Mouse (Mus musculus) embryo, embryonic 11.5 days (tissue): Measurements from ENCODE around the gene Map2k1.
A peak's percentile ranks its signal among the peaks of the same experiment; 100 is the strongest.
"Not testable (repeated sequence)": the region's sequence is repeated elsewhere in the genome, so short reads cannot be mapped to it uniquely, and the experiment has no call there.

Experiments used
- DNase-seq: peaks from one replicate; pipeline ENCODE4 v3.0.0-alpha.2; 2012; ENCODE audit warnings: low read depth, low spot score

The Map2k1 gene

GRCm38 (mm10) chr9:64214452-64214851 is 39.0 kb downstream of the Map2k1 start:
- DNase-seq = no peak

DNA sequence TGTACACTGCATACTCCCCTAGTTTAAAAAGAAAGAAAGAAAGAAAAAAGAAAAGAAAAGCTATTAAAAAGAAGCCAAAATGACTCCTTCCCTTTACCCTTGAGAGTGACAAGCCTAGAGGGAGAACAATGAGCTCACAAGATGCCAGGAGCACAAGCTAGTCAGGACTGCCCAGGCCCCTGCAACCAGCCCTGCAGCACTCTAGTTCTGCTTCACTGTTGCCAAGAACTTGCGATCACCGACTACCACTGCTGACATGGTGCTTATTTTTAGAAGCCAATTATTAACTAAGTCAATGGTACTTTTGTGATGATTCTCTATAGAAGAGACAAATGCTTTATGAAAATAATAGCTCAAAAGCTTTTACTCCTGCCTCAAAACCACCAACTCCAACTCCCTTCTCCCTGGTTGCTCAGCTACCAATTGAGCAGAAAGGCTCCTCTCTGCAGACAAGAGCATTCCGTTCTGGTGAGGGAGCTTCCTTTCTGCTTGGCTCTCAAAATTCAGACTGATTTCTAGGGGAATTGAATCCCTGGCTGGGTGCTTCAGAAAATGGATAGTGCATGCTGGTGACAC is 45.8 kb downstream of the Map2k1 start:
- no peak for DNase-seq

GRCm38 (mm10) chr9:64202866-64203265 is 50.6 kb downstream of the Map2k1 start:
- no peak for DNase-seq

- DNase-seq = no peak
Measured at GRCm38 (mm10) chr9:64202331-64202730, 51.1 kb downstream of the Map2k1 start.

DNA sequence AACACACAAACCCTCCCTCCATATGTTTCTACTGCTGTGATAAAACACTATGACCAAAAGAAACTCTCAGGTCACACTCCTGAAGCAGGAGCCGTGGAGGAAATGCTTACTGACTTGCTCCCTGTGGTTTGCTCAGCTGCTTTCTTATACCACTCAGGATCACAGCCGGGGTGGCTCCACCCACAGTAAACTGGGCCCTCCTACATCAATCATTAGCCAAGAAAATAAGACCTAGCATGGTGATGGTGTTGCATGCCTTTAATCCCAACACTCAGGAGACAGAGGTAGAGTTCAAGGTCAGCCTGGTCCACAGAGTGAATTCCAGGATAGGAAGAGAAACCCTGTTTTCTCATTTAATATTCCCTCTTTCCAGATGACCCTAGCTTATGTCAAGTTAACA is 53.5 kb downstream of the Map2k1 start:
- DNase-seq = no peak

- DNase-seq = not testable (repeated sequence)
Measured at GRCm38 (mm10) chr9:64198763-64199418, 54.5 kb downstream of the Map2k1 start.

DNA sequence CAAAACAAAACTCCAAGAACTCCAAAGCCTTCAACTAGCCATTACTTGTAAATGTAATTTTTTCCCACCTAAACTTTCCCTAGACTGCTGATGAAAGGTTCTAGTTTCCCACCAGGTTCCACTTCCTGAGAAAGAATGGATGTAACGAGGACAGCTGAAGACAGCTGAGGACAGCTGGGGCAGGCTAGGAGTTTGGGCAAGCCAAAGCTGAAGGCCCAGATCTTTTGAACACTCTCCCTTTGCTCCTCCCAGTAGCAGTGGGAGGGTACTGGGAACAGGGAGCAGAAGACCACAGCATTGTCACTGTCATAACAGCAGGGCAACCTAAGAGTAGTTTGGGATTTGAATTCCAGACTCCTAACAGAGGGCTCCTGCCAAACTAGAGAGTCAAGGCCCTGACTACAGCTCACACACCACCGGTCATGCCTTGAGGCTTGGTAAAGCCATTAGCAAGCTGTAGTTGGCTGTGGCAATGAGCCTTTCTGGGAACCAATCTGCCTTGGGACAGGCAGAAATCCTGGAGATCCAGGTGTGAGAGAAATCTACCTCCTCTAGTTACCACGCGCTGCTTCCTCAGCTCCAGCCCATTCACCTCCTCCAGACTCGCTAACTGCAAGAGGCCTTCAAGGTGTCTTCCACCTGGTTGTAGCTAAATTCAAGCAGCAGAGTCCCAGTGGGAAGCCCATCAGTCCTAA is 55.2 kb downstream of the Map2k1 start:
- no peak for DNase-seq

- DNase-seq = no peak
Measured at GRCm38 (mm10) chr9:64197524-64197923, 55.9 kb downstream of the Map2k1 start.

DNA sequence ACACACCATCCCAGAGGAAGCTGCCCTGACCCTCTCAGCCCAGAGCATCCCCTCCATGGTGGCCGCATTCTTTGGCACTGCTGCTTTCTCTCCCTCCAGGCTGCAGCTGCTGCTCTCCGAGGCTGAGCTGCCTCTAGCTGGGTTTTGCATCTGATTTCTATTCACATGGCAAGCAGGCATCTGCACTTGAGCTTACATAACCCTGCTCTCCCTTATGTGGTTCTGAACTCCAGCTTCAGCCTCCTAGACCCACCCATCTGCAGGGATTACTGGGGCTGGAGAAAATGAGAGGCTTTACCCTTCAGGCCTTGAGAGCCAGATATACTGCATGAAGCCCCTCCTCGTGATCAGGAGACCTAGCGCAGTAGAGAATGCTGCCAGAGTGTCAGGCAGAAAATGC is 57.9 kb downstream of the Map2k1 start:
- no peak for DNase-seq

DNA sequence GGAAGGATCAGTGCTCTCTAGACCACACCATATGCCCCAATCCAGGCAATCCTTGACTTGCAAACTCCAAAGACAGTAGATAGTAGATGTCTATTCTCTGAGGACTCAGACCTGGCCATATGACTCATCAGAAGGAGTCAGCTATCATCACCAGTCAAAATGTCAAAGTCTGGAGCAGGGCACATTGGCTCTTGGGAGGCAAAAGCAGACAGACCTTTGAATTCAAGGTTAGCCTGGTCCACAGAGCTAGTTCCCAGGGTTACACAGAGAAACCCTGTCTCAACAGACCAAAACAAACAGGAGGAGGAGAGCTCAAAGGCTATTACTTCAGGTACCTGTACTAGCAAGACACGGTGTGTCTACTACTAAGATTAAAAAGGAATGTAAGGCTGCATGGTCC is 59.6 kb downstream of the Map2k1 start:
- DNase-seq = no peak

- DNase-seq = no peak
Measured at GRCm38 (mm10) chr9:64184166-64184840, 69.1 kb downstream of the Map2k1 start.

- not testable (repeated sequence) for DNase-seq
Measured at GRCm38 (mm10) chr9:64183295-64183694, 70.1 kb downstream of the Map2k1 start.

DNA sequence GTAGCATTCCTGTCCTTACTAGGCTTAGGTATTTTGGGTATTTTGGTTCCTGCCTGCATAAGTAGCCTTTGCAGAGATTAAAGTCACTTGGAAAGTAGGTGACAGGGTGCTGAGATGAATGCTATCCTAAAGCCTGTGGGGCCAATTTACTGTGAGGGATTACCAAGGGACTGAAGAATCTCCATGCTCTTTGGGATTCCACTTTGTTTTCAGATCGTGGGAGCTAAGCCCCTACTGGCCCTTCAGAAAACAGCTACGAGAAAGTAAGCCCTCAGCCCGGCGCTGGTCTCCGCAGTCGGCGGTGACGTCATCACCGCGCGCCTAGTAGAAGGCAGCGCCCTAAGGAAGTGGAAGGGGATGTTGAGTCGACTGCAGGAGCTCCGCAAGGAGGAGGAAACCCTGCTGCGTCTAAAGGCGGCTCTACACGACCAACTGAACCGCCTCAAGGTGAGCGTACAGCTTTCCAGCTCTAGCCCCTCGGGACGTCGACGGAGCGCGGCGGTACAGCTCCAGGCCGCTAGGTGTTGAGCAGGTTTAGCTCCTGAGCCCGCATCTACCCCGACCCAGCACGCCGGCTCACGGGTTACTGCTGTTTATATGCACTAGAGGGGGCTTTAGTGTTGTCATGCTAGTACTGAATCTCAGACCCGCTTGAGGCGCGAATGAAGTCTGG is 74.3 kb downstream of the Map2k1 start, which contains the start of gene Snapc5:
Gene Snapc5 (plus strand): TSS at position 301 of the 673 bp plus-strand sequence.
- DNase-seq = peak; percentile 95

- peak; percentile 34 for DNase-seq
Measured at GRCm38 (mm10) chr9:64178610-64178973, 74.8 kb downstream of the Map2k1 start.

- DNase-seq = no peak
Measured at GRCm38 (mm10) chr9:64175378-64175777, 78.1 kb downstream of the Map2k1 start.

DNA sequence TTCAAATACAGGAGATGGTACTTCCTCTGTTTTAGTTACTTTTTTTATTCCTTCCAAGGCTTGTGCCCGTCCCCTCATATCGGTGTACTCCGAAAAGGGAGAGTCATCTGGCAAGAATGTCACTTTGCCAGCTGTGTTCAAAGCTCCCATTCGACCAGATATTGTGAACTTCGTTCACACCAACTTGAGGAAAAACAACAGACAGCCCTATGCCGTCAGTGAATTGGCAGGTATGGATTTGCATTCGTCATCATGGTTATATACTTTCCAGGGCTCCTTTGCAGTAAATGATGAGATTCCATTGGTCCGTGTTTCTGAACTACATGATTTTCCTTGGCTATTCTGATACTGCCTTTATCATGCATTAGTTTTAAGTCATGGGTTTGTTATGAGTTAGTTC is 78.7 kb downstream of the Map2k1 start:
- DNase-seq = no peak

DNA sequence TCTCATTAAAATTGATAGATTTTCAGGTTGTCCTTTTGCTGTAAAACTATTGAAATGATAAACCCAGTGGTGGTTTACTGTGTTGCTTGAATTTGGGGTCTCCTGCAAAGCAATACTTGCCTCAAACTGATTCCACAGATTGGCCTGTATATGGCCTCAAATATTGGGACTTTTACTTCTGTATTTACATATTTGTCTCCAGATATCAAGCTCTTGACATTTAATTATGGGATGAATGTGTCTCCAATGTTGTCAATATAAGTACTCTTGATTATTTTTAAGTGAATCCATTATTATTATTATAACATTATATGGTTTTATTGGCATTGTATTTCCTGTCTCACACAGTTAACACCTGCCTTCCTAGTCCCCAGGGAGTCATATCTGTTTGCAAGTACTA is 79.1 kb downstream of the Map2k1 start:
- DNase-seq = no peak

- no peak for DNase-seq
Measured at GRCm38 (mm10) chr9:64173666-64174220, 79.7 kb downstream of the Map2k1 start.

- DNase-seq = peak; percentile 78
Measured at GRCm38 (mm10) chr9:64172816-64173665, 80.4 kb downstream of the Map2k1 start, which contains the start of the genes Zwilch and Rpl4. Gene Zwilch (minus strand): TSS chr9:64173104. Gene Rpl4 (plus strand): TSS chr9:64173375.

DNA sequence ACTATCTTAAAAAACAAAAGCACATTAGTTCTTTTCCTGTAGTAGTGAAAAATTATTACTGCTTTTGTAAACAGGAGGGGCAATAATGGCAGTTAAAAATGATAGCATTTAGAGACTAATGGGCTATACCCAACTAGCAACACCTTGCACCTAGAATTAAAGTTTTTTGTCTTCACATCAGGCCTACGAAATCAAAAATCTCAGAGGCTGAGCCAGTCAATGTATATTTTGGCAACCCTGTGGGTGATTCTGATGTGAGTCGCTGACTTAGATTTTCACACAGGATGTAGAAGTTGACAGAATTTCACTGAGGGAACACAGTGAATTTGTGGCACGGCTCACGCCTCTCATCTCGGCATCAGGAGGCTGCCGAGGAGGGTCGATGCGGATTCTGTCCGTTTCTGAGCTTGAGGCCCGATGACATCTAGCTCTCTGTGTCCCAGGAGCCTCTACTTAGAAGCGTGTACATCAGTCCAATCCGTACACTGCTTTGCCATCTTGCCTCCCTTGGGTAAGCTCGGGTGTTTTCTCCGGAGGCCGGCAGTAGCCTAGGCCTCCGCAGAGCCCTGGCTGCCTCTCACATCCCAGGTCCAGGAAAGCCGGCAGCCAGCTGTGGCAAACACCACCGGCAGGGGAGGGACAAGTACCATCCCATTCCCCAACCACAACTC is 81.2 kb downstream of the Map2k1 start:
- DNase-seq = no peak
